Mouse (Mus musculus) spleen, adult 2 months (tissue): ENCODE data around the gene Tmem44. TPM values are rescaled to one million over a fixed set of nuclear protein-coding genes. Genes with fewer than 3 reads are reported as not detected.

ENCODE experiments used
- DNase-seq, 2 experiments: peaks; one replicate each; pipeline versions ENCODE4 v3.0.0 to v3.0.0-alpha.2; 2012 to 2021; ENCODE audit warnings: low spot score in 2 of 2, low read depth in 1 of 2
- H3K27ac ChIP-seq: fragments of 200-500 bp; 2 replicates; pipeline ENCODE4 v1.5.1; 2012; ENCODE audit warnings: low read length, inconsistent platforms; ENCODE audit not compliant: insufficient read depth
- H3K27me3 ChIP-seq: fragments of 200-500 bp; 2 replicates; pipeline ENCODE4 v1.6.1; 2012; ENCODE audit warnings: mild to moderate bottlenecking, moderate library complexity, low read length, inconsistent platforms; ENCODE audit not compliant: control insufficient read depth, insufficient read depth
- H3K36me3 ChIP-seq: fragments of 200-500 bp; 2 replicates; pipeline ENCODE4 v1.6.1; 2012; ENCODE audit warnings: mild to moderate bottlenecking, low read length, inconsistent platforms; ENCODE audit not compliant: control insufficient read depth, insufficient read depth
- H3K4me1 ChIP-seq: fragments of 200-500 bp; 2 replicates; pipeline ENCODE4 v1.6.1; 2011; ENCODE audit warnings: inconsistent platforms; ENCODE audit not compliant: control insufficient read depth, insufficient read depth, insufficient read length
- H3K4me3 ChIP-seq: fragments of 200-500 bp; 2 replicates; pipeline ENCODE4 v1.5.1; 2011; ENCODE audit warnings: mild to moderate bottlenecking, inconsistent platforms; ENCODE audit not compliant: insufficient read depth, insufficient read length; ENCODE audit errors: extremely low read depth
- CTCF ChIP-seq: fragments of 200-500 bp; IDR thresholded peaks from 2 replicates; pipeline ENCODE4 v1.5.1; 2011; ENCODE audit warnings: mild to moderate bottlenecking, inconsistent platforms; ENCODE audit not compliant: insufficient read depth, insufficient read length, insufficient replicate concordance; ENCODE audit errors: extremely low read depth
- POLR2A ChIP-seq: fragments of 200-500 bp; IDR thresholded peaks from 2 replicates; pipeline ENCODE4 v1.6.1; 2011; ENCODE audit warnings: low read depth, low read length, inconsistent platforms
- WGBS: fragments of 180-500 bp; shearing (Covaris S2); methylation state at CpG from one replicate; pipeline ENCODE4 v1.1.7; 2018; 5-methylcytosine and 5-hydroxymethylcytosine counted together
- polyA plus RNA-seq: library from polyadenylated mRNA; depleted of rRNA; stranded (reverse); fragments of >200 nt; gene quantifications from 2 replicates; pipeline ENCODE4 v1.2.3, GENCODE M21; 2012

Gene Tmem44
- polyA plus RNA-seq, 1 experiment, result 3.5 TPM

DNA sequence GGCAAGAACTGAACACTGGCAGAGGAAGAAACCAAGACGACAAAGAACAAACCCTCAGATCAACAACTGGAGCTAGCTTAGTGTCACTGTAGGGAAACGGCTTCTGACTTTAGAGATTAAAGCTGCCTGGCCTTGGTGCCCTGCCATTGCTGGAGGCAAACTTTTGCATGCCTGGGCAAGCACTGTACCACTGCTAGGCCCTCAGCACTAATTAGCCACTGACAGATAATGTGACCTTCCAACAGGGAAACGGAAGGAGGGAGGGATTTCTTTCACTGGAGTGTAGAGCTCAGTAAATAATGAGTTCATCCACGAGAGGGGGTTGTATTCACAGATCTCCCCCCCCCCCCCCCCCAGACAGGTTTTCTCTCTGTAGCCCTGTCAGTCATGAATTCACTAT is 21.6 kb upstream of the Tmem44 start:
- WGBS, result 85% methylated on average over 4 of the region's 4 CpGs
- H3K4me3 ChIP-seq, result no peak overlapping the region
- H3K4me1 ChIP-seq, result no peaks in the 10 kb centered on the region
- TF ChIP-seq CTCF (no peak), POLR2A (no peak)
- H3K36me3 ChIP-seq, result peaks cover 50% of the 10 kb centered on the region
- DNase-seq, result no peak
- H3K27me3 ChIP-seq, result no peaks in the 10 kb centered on the region
- H3K27ac ChIP-seq, result no peak overlapping the region

DNA sequence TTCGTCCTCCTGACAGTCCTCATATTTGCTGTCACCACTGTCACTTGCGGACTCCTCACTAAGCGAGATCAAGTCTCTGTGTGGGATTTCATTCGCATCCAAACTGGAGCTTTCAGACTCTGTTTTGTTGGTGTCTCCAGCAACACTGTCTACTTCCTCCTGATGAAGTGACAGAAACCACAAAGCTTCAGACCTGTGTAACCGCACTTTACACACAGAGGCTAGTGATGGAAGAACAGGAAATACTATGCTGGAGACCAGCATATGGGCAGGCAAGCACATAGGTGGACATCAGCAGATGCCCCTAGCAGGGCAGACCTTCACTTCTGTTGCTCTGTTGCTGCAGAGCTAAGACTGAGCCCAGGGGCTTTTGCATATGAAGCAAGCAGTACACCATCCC is 20.7 kb upstream of the Tmem44 start:
- WGBS, result 64% methylated on average over 5 of the region's 5 CpGs
- Histone ChIP-seq H3K27ac (no peak overlapping the region), H3K4me1 (no peaks in the 10 kb centered on the region), H3K4me3 (no peak overlapping the region), H3K36me3 (peaks cover 52% of the 10 kb centered on the region), H3K27me3 (no peaks in the 10 kb centered on the region)
- TF ChIP-seq CTCF (no peak), POLR2A (no peak)
- DNase-seq, result no peak

DNA sequence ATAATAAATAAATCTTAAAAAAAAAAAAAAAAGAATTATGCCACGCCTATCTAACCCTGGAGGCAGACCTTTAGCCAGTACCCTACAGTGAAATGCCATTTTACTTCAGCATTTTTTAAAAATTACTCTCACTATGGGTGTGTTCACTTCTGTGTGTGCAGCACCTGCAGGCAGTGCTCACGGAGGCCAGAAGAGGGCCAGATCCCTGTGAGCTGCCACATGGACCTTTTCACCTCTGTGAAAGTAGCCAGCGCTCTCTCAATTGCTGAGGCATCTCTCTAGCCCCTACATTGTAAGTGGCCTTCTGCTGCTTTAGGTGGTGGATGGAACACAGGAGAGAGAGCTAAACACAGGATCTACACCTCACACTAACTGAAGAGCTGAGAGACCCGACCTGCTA is 19.5 kb upstream of the Tmem44 start:
- TF ChIP-seq POLR2A (no peak), CTCF (no peak)
- DNase-seq, result no peak
- peaks cover 48% of the 10 kb centered on the region for H3K36me3 ChIP-seq
- no peak overlapping the region for H3K4me3 ChIP-seq
- H3K27ac ChIP-seq, result no peak overlapping the region
- 95% methylated on average over 4 of the region's 4 CpGs for WGBS
- no peaks in the 10 kb centered on the region for H3K27me3 ChIP-seq
- H3K4me1 ChIP-seq, result no peaks in the 10 kb centered on the region

DNA sequence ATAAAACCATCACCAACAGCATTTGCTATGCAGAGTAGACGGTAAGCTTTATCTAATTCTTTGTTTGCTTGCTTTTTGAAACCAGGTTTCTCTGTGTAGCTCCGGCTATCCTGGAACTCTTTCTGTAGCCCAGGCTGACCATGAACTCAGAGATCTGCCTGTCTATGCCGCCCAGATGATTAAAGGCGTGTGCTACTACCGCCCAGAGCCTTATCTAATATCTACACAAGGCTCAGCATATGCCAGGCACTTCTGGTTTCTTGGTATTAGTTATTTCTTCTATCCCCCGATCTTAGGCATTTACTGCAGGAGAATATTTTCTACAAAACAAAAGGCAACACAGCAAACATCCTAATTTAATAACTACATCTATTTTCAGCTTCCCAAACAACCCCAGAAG is 15.0 kb upstream of the Tmem44 start:
- TF ChIP-seq POLR2A, result no peak
- no peak for TF ChIP-seq CTCF
- H3K4me1 ChIP-seq, result no peaks in the 10 kb centered on the region
- WGBS, result 79% methylated on average over 6 of the region's 6 CpGs
- no peak for DNase-seq
- H3K4me3 ChIP-seq, result no peak overlapping the region
- peaks cover 54% of the 10 kb centered on the region for H3K36me3 ChIP-seq
- H3K27me3 ChIP-seq, result no peaks in the 10 kb centered on the region
- H3K27ac ChIP-seq, result no peak overlapping the region

DNA sequence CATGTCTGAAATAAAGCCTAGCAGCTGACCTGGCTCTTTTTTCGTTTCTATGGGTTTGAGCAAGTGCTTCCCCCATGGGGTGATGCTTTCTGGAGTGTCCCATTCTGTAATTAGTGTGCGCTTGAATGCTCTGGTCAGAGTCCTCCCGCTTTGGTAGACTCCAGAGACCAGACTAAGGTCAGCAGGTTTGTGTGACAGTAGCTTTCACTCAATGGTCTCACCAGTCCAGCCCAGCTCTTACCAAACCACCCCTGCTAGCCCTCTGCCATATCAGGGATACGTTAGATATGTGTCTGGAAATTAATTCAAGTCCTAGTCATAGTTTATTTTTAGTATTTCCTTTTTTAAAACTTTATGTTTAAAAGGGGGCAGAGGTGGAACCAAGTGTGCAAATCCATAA is 10.0 kb upstream of the Tmem44 start:
- no peak overlapping the region for H3K4me3 ChIP-seq
- no peaks in the 10 kb centered on the region for H3K27me3 ChIP-seq
- DNase-seq, result no peak
- no peak for TF ChIP-seq CTCF
- no peak for TF ChIP-seq POLR2A
- H3K36me3 ChIP-seq, result peaks cover 38% of the 10 kb centered on the region
- WGBS, result 95% methylated on average over 4 of the region's 4 CpGs
- H3K4me1 ChIP-seq, result no peaks in the 10 kb centered on the region
- H3K27ac ChIP-seq, result no peak overlapping the region

DNA sequence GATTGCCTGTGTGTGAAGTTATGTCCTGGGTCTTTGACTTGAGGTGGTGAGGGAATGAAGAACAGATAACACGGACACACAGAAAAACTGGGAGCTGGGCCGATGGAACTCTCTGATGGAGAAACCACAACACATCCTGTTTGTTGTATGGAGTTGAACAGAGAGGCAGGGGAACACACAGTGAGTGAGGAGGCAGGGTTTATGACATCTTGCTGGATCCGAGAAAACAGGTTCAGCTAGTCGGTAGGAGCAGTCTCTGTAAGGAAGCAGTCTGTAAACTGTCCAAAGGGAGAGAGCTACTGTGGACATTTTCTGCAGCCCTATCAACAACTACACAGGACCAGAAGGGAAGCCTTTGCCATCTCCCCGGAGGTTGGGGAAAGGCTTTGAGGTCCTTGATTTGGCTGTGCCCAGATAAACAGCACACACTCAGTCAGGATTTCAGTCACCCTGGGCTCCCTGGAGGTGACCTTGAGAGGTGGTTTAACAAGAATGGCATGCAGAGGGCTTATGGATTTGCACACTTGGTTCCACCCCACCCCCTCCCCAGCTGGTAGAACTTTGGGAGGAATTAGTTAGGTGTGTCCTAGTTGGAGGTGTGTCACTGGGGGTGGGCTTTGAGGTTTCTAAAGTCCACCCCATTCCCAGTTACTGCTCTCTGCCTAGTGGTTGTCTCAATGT is 8.8 kb upstream of the Tmem44 start:
- Histone ChIP-seq H3K4me1 (no peaks in the 10 kb centered on the region), H3K27ac (no peak overlapping the region), H3K4me3 (no peak overlapping the region), H3K36me3 (peaks cover 32% of the 10 kb centered on the region), H3K27me3 (no peaks in the 10 kb centered on the region)
- no peak for DNase-seq
- TF ChIP-seq POLR2A, result no peak
- no peak for TF ChIP-seq CTCF
- WGBS, result 91% methylated on average over 5 of the region's 5 CpGs

DNA sequence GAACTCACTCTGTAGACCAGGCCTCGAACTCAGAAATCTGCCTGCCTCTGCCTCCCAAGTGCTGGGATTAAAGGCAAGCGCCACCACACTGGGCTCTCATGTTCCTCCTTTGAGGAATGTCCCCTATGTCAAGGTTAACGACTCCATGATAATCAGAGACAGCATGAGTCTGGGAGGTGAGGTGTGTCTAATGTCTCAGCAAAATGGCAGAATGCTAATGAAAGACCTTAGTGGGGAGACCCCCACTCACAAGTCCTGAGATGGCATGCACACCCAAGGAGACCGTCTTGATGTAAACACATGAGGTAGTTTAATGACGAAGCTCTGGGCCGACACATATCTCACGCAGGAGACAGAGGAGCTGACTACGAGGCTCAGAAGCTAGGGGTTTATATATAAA is 3.5 kb upstream of the Tmem44 start:
- no peak overlapping the region for H3K27ac ChIP-seq
- H3K36me3 ChIP-seq, result peaks cover 2% of the 10 kb centered on the region; the same call in 1 of the 2 replicates
- peaks cover 6% of the 10 kb centered on the region for H3K27me3 ChIP-seq
- H3K4me3 ChIP-seq, result no peak overlapping the region
- H3K4me1 ChIP-seq, result peaks cover 4% of the 10 kb centered on the region
- WGBS, result 93% methylated on average over 8 of the region's 8 CpGs
- TF ChIP-seq POLR2A (no peak), CTCF (no peak)
- no peak for DNase-seq
